Mouse (Mus musculus) left cerebral cortex, postnatal 36 days (tissue): ENCODE data around the gene AU022252. TPM values are rescaled to one million over a fixed set of nuclear protein-coding genes. Genes with fewer than 3 reads are reported as not detected.

Source experiments
- DNase-seq, 2 experiments: peaks; one replicate each; pipeline ENCODE4 v3.0.0; 2021 to 2022; ENCODE audit warnings: low spot score in 2 of 2, mixed read lengths in 1 of 2
- intact Hi-C: fragments of 180-260 bp; cut with DNase I; formaldehyde crosslinking; loops from one replicate; pipeline ENCODE4 v1.15.1; 2025
- total RNA-seq, 2 experiments: library from RNA; stranded (reverse); gene quantifications; 2 replicates each; pipeline ENCODE4 v1.2.3; 2021

AU022252 gene
- total RNA-seq, 2 experiments from 2014 or later = 28.0 to 34.5 TPM

GRCm38 (mm10) chr4:119245961-119246360, 13.4 kb upstream of the AU022252 start:
- DNase-seq = no peak
- intact Hi-C loops = loop anchor here (5.0 to 10.0 kb wide), 2 partner anchors 46 to 289 kb away; partner anchors contain the start of genes Foxj3, Frg2f1 and Ybx1

GRCm38 (mm10) chr4:119245556-119245955, 13.0 kb upstream of the AU022252 start:
- peak; percentile 69 to 78 for DNase-seq
- intact Hi-C loops = loop anchor here (5.0 to 10.0 kb wide), 2 partner anchors 47 to 289 kb away; partner anchors contain the start of genes Foxj3, Frg2f1 and Ybx1

GRCm38 (mm10) chr4:119244468-119245240, 12.1 kb upstream of the AU022252 start:
- intact Hi-C loops = loop anchor here (5.0 to 10.0 kb wide), 3 partner anchors 48 to 423 kb away; partner anchors contain the start of genes Foxj3, Frg2f1 and Ybx1
- peak; percentile 69 to 78 for DNase-seq

- DNase-seq = no peak
- intact Hi-C loops = loop anchor here (5.0 to 10.0 kb wide), 2 partner anchors 292 to 425 kb away; partner anchors contain the start of genes Foxj3 and Frg2f1
These were observed 10.1 kb upstream of the AU022252 start for GRCm38 (mm10) chr4:119242571-119242970.

- peak; percentile 52 to 55 for DNase-seq
- intact Hi-C loops = loop anchor here (5.0 to 10.0 kb wide), 2 partner anchors 293 to 426 kb away; partner anchors contain the start of genes Foxj3 and Frg2f1
These were observed 9.2 kb upstream of the AU022252 start for GRCm38 (mm10) chr4:119241664-119242063.

GRCm38 (mm10) chr4:119239181-119239682, 6.7 kb upstream of the AU022252 start:
- intact Hi-C loops = no loop called here
- peak; percentile 19 to 42 for DNase-seq

- intact Hi-C loops = no loop called here
- DNase-seq = no peak
These were observed 6.1 kb upstream of the AU022252 start for GRCm38 (mm10) chr4:119238661-119239060.

GRCm38 (mm10) chr4:119234348-119234747, 1.8 kb upstream of the AU022252 start:
- DNase-seq = no peak
- intact Hi-C loops = no loop called here

GRCm38 (mm10) chr4:119233256-119233901, 867 bp upstream of the AU022252 start:
- peak; percentile 51 to 52 for DNase-seq
- intact Hi-C loops = no loop called here

GRCm38 (mm10) chr4:119226751-119227150, 5.8 kb downstream of the AU022252 start:
- intact Hi-C loops = no loop called here
- DNase-seq = no peak

GRCm38 (mm10) chr4:119225719-119226118, 6.8 kb downstream of the AU022252 start:
- no peak for DNase-seq
- intact Hi-C loops = no loop called here

- DNase-seq = no peak
- intact Hi-C loops = no loop called here
These were observed 8.0 kb downstream of the AU022252 start for GRCm38 (mm10) chr4:119224534-119224933.

- intact Hi-C loops = no loop called here
- DNase-seq = peak in 1 of 2 experiments; percentile 11
These were observed 8.8 kb downstream of the AU022252 start for GRCm38 (mm10) chr4:119223696-119224095.

- intact Hi-C loops = no loop called here
- DNase-seq = no peak
These were observed 14.3 kb downstream of the AU022252 start, which contains the start of gene Tmem269 for GRCm38 (mm10) chr4:119218169-119218568. Gene Tmem269 (minus strand): TSS chr4:119218217.

- intact Hi-C loops = no loop called here
- no peak for DNase-seq
These were observed 15.8 kb downstream of the AU022252 start for GRCm38 (mm10) chr4:119216667-119217066.

GRCm38 (mm10) chr4:119204672-119205071, 27.8 kb downstream of the AU022252 start:
- DNase-seq = peak; percentile 34 to 38

GRCm38 (mm10) chr4:119198105-119198504, 34.4 kb downstream of the AU022252 start:
- intact Hi-C loops = no loop called here
- no peak for DNase-seq

More at GRCm38 (mm10) chr4:119204672-119205071, 27.8 kb downstream of the AU022252 start:
- intact Hi-C loops = loop anchor here (2.0 to 5.0 kb wide), 2 partner anchors 37 to 200 kb away; no protein-coding TSS in a partner anchor

GRCm38 (mm10) chr4:119195582-119196320, 36.8 kb downstream of the AU022252 start:
- intact Hi-C loops = no loop called here
- no peak for DNase-seq

GRCm38 (mm10) chr4:119194909-119195581, 37.5 kb downstream of the AU022252 start, which contains the start of gene Svbp:
Gene Svbp (plus strand): TSS chr4:119195306.
- intact Hi-C loops = no loop called here
- DNase-seq = peak; percentile 83
